Mouse (Mus musculus) MEL-GATA-1-ER (cell line): ENCODE results near the gene Dock3.
A peak's percentile ranks its signal among the peaks of the same experiment; 100 is the strongest.

Experiments used
- DNase-seq: peaks from one replicate; pipeline ENCODE4 v3.0.0-alpha.2; 2012; ENCODE audit warnings: low read depth; ENCODE audit errors: extremely low read depth

Gene Dock3

GRCm38 (mm10) chr9:106889321-106889720 is 342.4 kb downstream of the Dock3 start:
- no peak for DNase-seq

GRCm38 (mm10) chr9:106888346-106888745 is 343.4 kb downstream of the Dock3 start:
- no peak for DNase-seq

GRCm38 (mm10) chr9:106886828-106887702 is 344.6 kb downstream of the Dock3 start, which contains the start of gene Rbm15b:
TSS of gene Rbm15b (minus strand) at chr9:106887428.
- DNase-seq: peak; percentile 91

- DNase-seq: no peak
Measured at GRCm38 (mm10) chr9:106885901-106886731, 345.6 kb downstream of the Dock3 start.

- no peak for DNase-seq
Measured at GRCm38 (mm10) chr9:106884996-106885900, 346.5 kb downstream of the Dock3 start.

- DNase-seq: peak; percentile 41
Measured at GRCm38 (mm10) chr9:106884306-106884705, 347.4 kb downstream of the Dock3 start.

- no peak for DNase-seq
Measured at GRCm38 (mm10) chr9:106883085-106883484, 348.6 kb downstream of the Dock3 start.

- no peak for DNase-seq
Measured at GRCm38 (mm10) chr9:106882176-106882575, 349.5 kb downstream of the Dock3 start.

- DNase-seq: no peak
Measured at GRCm38 (mm10) chr9:106881071-106881755, 350.5 kb downstream of the Dock3 start.

GRCm38 (mm10) chr9:106879471-106879870 is 352.2 kb downstream of the Dock3 start:
- no peak for DNase-seq

GRCm38 (mm10) chr9:106876666-106877065 is 355.0 kb downstream of the Dock3 start:
- DNase-seq: no peak

GRCm38 (mm10) chr9:106874216-106874615 is 357.5 kb downstream of the Dock3 start:
- DNase-seq: no peak

GRCm38 (mm10) chr9:106858036-106858435 is 373.7 kb downstream of the Dock3 start:
- peak; percentile 99 for DNase-seq

GRCm38 (mm10) chr9:106856664-106857063 is 375.0 kb downstream of the Dock3 start:
- DNase-seq: no peak
